Mouse (Mus musculus): Measurements from ENCODE around the gene Chek2.

- TF ChIP-seq CTCF (IDR thresholded peaks at IDR 0.05 in 2 of 3, conservative IDR thresholded peaks at IDR 0.05 in 1 of 3; ENCODE audit: control insufficient read depth in 1 of 3, insufficient read depth in 1 of 3, low read depth in 2 of 3, low read length in 3 of 3, poor library complexity in 1 of 3, severe bottlenecking in 1 of 3): no peak
- TF ChIP-seq BHLHE40 (IDR thresholded peaks at IDR 0.05; ENCODE audit: borderline replicate concordance, low read depth, low read length): no peak
- TF ChIP-seq ZMIZ1 (IDR thresholded peaks at IDR 0.05; ENCODE audit: low read depth, low read length): no peak
- no peak for TF ChIP-seq ZC3H11A (IDR thresholded peaks at IDR 0.05; ENCODE audit: low read depth, low read length)
- no peak for TF ChIP-seq NRF1 (IDR thresholded peaks at IDR 0.05; ENCODE audit: insufficient read depth, low read depth, low read length, poor library complexity, severe bottlenecking)
- no peak for TF ChIP-seq GABPA (IDR thresholded peaks at IDR 0.05; ENCODE audit: low read depth, low read length)
- TF ChIP-seq POLR2A (IDR thresholded peaks at IDR 0.05; ENCODE audit: control insufficient read depth in 1 of 2, insufficient read depth in 1 of 2, low read depth in 1 of 2, low read length in 2 of 2, poor library complexity in 1 of 2): no peak
- no peak for TF ChIP-seq MAX (IDR thresholded peaks at IDR 0.05; ENCODE audit: low read length)
- no peak for TF ChIP-seq GATA1 (IDR thresholded peaks at IDR 0.05; ENCODE audit: low read depth, low read length)
- TF ChIP-seq EP300 (IDR thresholded peaks at IDR 0.05; ENCODE audit: low read depth in 1 of 2, low read length in 2 of 2): no peak
- no peak for TF ChIP-seq SMC3 (IDR thresholded peaks at IDR 0.05; ENCODE audit: low read depth, low read length)
- TF ChIP-seq ZKSCAN1 (IDR thresholded peaks at IDR 0.05; ENCODE audit: low read depth, low read length): no peak
- TF ChIP-seq MYC (IDR thresholded peaks at IDR 0.05; ENCODE audit: low read depth, low read length): no peak
Measured at GRCm38 (mm10) chr5:110826781-110827495, 12.8 kb upstream of the Chek2 start.
